Comparison of ENCODE assay signal across 15 mouse cellular contexts in the genomic region with DNA sequence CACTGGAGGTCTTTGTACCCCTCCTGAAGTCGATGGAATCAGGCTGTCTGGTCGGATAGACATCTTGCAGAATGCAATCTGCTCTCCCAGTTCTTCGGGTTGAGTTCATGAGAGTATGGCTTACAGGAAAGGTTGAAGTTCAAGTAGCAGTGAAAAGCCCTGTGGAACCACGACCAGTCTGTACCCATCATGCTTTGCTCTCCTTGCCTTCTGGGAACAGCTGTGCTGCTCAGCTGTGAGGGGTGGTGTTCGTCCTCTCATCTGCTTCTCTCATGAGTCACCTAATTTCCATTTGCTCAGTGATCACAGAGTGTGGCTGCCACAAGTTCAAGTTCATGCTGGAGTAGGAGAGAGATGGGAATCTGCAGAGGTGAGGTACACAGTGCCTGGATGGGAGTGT.
A peak's percentile ranks its signal among the peaks of the same experiment; 100 is the strongest.
DNase-seq lines count a peak whose midpoint lies in the region; ATAC-seq and TF ChIP-seq lines count a peak whose summit lies in the region.
"Had no signal": no experiment of that assay in that cellular context is flagged by ENCODE, and none has a peak within 500 bp of the region (broad histone marks: within the 10 kb centered on the region; RNA-seq: fewer than 3 reads in every experiment).

No protein-coding gene starts in this region.

- peaks cover 80% of the 10 kb centered on the region for H3K4me1 ChIP-seq in hindbrain, embryonic 13.5 days (replicated peaks)
- H3K4me1 ChIP-seq in hindbrain, embryonic 16.5 days (ENCODE audit: control insufficient read depth, insufficient read depth, low read depth, low read length), result peaks cover 32% of the 10 kb centered on the region
- H3K4me1 ChIP-seq in olfactory bulb, adult 2 months (ENCODE audit: control insufficient read depth, insufficient read depth, low read length), result peaks cover 31% of the 10 kb centered on the region

- H3K27ac ChIP-seq in hindbrain, embryonic 13.5 days, result peak overlapping the region; percentile 30; the same call in 1 of the 2 replicates
- H3K27ac ChIP-seq in hindbrain, embryonic 16.5 days (ENCODE audit: low read depth, low read length), result no peak overlapping the region
- peak overlapping the region; percentile 31; the same call in 1 of the 2 replicates for H3K27ac ChIP-seq in olfactory bulb, adult 2 months (ENCODE audit: insufficient read depth, low read depth, low read length)
- H3K27ac ChIP-seq: hindbrain, embryonic 14.5 days; stomach, embryonic 15.5 days had no signal

- no peaks in the 10 kb centered on the region for H3K36me3 ChIP-seq in hindbrain, embryonic 13.5 days
- no peaks in the 10 kb centered on the region for H3K36me3 ChIP-seq in hindbrain, embryonic 16.5 days (ENCODE audit: control insufficient read depth, insufficient read depth, low read length)
- H3K36me3 ChIP-seq: heart, embryonic 12.5 days; stomach, embryonic 15.5 days had no signal

- H3K4me3 ChIP-seq in hindbrain, embryonic 13.5 days, result no peak overlapping the region
- no peak overlapping the region for H3K4me3 ChIP-seq in hindbrain, embryonic 16.5 days (ENCODE audit: low read length)
- H3K4me3 ChIP-seq in olfactory bulb, adult 2 months (ENCODE audit: insufficient read depth, low read depth, low read length), result no peak overlapping the region
- H3K4me3 ChIP-seq: heart, embryonic 12.5 days; stomach, embryonic 15.5 days had no signal

- no peak for TF ChIP-seq CTCF in olfactory bulb, adult 2 months (IDR thresholded peaks at IDR 0.05; ENCODE audit: insufficient read depth, low read depth, low read length)

- DNase-seq in lung, postnatal 10 days, result peak; percentile 4
- DNase-seq in lung, postnatal 36 days, result no peak
- DNase-seq in brain, adult 2 months (ENCODE audit: low read depth, low spot score), result peak; percentile 81
- DNase-seq: adrenal gland, postnatal 36 days; gastrocnemius, postnatal 14 days; lung, postnatal 14 days; midbrain, embryonic 14.5 days had no signal

- no peak for TF ChIP-seq POLR2A in olfactory bulb, adult 2 months (IDR thresholded peaks at IDR 0.05; ENCODE audit: insufficient read depth, low read depth, low read length)

- H3K9ac ChIP-seq in hindbrain, embryonic 13.5 days, result no peak overlapping the region
- H3K9ac ChIP-seq in hindbrain, embryonic 16.5 days (ENCODE audit: low read depth, low read length), result no peak overlapping the region
- H3K9ac ChIP-seq: heart, embryonic 12.5 days; hindbrain, embryonic 14.5 days; stomach, embryonic 15.5 days had no signal

- H3K27me3 ChIP-seq in hindbrain, embryonic 13.5 days, result no peaks in the 10 kb centered on the region
- no peaks in the 10 kb centered on the region for H3K27me3 ChIP-seq in hindbrain, embryonic 16.5 days (replicated peaks; ENCODE audit: control insufficient read depth, insufficient read depth, low read length)
- H3K27me3 ChIP-seq: heart, embryonic 12.5 days; stomach, embryonic 15.5 days had no signal

- 45% methylated on average over 5 of the region's 5 CpGs for WGBS in hindbrain, embryonic 13.5 days
- WGBS in hindbrain, embryonic 16.5 days, result 48% methylated on average over 5 of the region's 5 CpGs
- WGBS in olfactory bulb, adult 2 months, result 33% methylated on average over 5 of the region's 5 CpGs

- H3K4me2 ChIP-seq in hindbrain, embryonic 13.5 days, result no peak overlapping the region
- no peak overlapping the region for H3K4me2 ChIP-seq in hindbrain, embryonic 16.5 days (ENCODE audit: low read length)
- H3K4me2 ChIP-seq: heart, embryonic 12.5 days; hindbrain, embryonic 14.5 days; liver, embryonic 11.5 days; stomach, embryonic 15.5 days had no signal

- no peaks in the 10 kb centered on the region for H3K9me3 ChIP-seq in hindbrain, embryonic 13.5 days
- H3K9me3 ChIP-seq in hindbrain, embryonic 16.5 days (ENCODE audit: control insufficient read depth, low read length), result no peaks in the 10 kb centered on the region
- H3K9me3 ChIP-seq: heart, embryonic 12.5 days; stomach, embryonic 15.5 days had no signal

- ATAC-seq in hindbrain, embryonic 13.5 days (ENCODE audit: low FRiP score), result no peak
- ATAC-seq in hindbrain, embryonic 16.5 days, result no peak
- no peak for ATAC-seq in megakaryocyte-erythroid progenitor cell, adult 5-6 weeks (replicated peaks; ENCODE audit: low FRiP score, low TSS enrichment, poor library complexity, severe bottlenecking)
